Mouse (Mus musculus): Measurements from ENCODE around the gene Psma6.

GRCm38 (mm10) chr12:55387788-55388465, 3.9 kb downstream of the Psma6 start:
- TF ChIP-seq EP300 (IDR thresholded peaks at IDR 0.05; ENCODE audit: insufficient read depth, low read depth, low read length) (no peak), CTCF (IDR thresholded peaks at IDR 0.05) (no peak), POLR2A (IDR thresholded peaks at IDR 0.05; ENCODE audit: insufficient read depth, low read depth, low read length) (no peak)
